Mouse (Mus musculus) ovary, adult 2 months (tissue): Measurements from ENCODE around the gene Zfp953. TPM values are rescaled to one million over a fixed set of nuclear protein-coding genes. Genes with fewer than 3 reads are reported as not detected.

Experiments used
- polyA plus RNA-seq: library from polyadenylated mRNA; depleted of rRNA; stranded (reverse); fragments of >200 nt; gene quantifications from 2 replicates; pipeline ENCODE4 v1.2.3, GENCODE M21; 2012; rRNA removed

Gene Zfp953
- 0.10 and 0.12 TPM in 2 replicates for polyA plus RNA-seq

GRCm38 (mm10) chr13:67360131-67360744 lies at the start of gene Zfp953, which contains the start of gene Gm28044:
Zfp953 (minus strand) TSS chr13:67360605.
Gm28044 (minus strand) TSS chr13:67360536.

GRCm38 (mm10) chr13:67399183-67399903 lies 38.9 kb upstream of the Zfp953 start, which contains the start of gene Zfp429:
Zfp429 (minus strand) TSS chr13:67399819.

GRCm38 (mm10) chr13:67375050-67375911 lies 14.9 kb upstream of the Zfp953 start, which contains the start of the genes Gm28041 and Zfp456:
Gm28041 (minus strand) TSS chr13:67375733.
Zfp456 (minus strand) TSS chr13:67375810.

GRCm38 (mm10) chr13:67332019-67332724 lies 28.2 kb downstream of the Zfp953 start, which contains the start of gene Zfp595:
Zfp595 (minus strand) TSS chr13:67332570.

GRCm38 (mm10) chr13:67305822-67306672 lies 54.4 kb downstream of the Zfp953 start, which contains the start of gene Zfp457:
Zfp457 (minus strand) TSS chr13:67306485.

Other genes with a start within 250 kb of the Zfp953 start
- 0.07 and 0.17 TPM in 2 replicates for gene Rslcan18, start 244.3 kb downstream of the Zfp953 start, polyA plus RNA-seq
- gene Zfp759, start 238.9 kb downstream of the Zfp953 start, polyA plus RNA-seq = 0.10 and 0.14 TPM in 2 replicates
- gene Rsl1, start 187.4 kb downstream of the Zfp953 start, polyA plus RNA-seq = 0.36 and 0.61 TPM in 2 replicates
- gene Zfp455, start 166.1 kb downstream of the Zfp953 start, polyA plus RNA-seq = 0.10 and 0.23 TPM in 2 replicates
- gene Zfp458, start 82.1 kb downstream of the Zfp953 start, polyA plus RNA-seq = 0.37 and 0.39 TPM in 2 replicates
- gene Zfp457, start 54.1 kb downstream of the Zfp953 start, polyA plus RNA-seq = 1.1 and 1.5 TPM in 2 replicates
- gene Zfp595, start 28.0 kb downstream of the Zfp953 start, polyA plus RNA-seq = 0.23 and 0.29 TPM in 2 replicates
- gene Gm28044, start 69 bp downstream of the Zfp953 start, polyA plus RNA-seq = not detected in 2 replicates
- gene Gm28041, start 15.1 kb upstream of the Zfp953 start, polyA plus RNA-seq = not detected in 2 replicates
- 0.05 and 0.34 TPM in 2 replicates for gene Zfp456, start 15.2 kb upstream of the Zfp953 start, polyA plus RNA-seq
- 0.67 and 0.81 TPM in 2 replicates for gene Zfp429, start 39.2 kb upstream of the Zfp953 start, polyA plus RNA-seq
- 0.20 and 0.44 TPM in 2 replicates for gene Zfp459, start 60.8 kb upstream of the Zfp953 start, polyA plus RNA-seq
- gene Zfp874a, start 91.0 kb upstream of the Zfp953 start, polyA plus RNA-seq = 0.49 and 0.68 TPM in 2 replicates
- gene Zfp874b, start 123.7 kb upstream of the Zfp953 start, polyA plus RNA-seq = 2.3 and 2.8 TPM in 2 replicates
- gene Zfp58, start 139.9 kb upstream of the Zfp953 start, polyA plus RNA-seq = 0.70 and 0.79 TPM in 2 replicates
- not detected in 2 replicates for gene Gm26965, start 165.5 kb upstream of the Zfp953 start, polyA plus RNA-seq
- gene Zfp87, start 165.6 kb upstream of the Zfp953 start, polyA plus RNA-seq = 12.3 and 25.6 TPM in 2 replicates
- 3.1 and 4.7 TPM in 2 replicates for gene Zfp748, start 193.2 kb upstream of the Zfp953 start, polyA plus RNA-seq
- 0.05 and 0.14 TPM in 2 replicates for gene Zfp729b, start 249.1 kb upstream of the Zfp953 start, polyA plus RNA-seq